Mouse (Mus musculus): ENCODE measurements around the gene Gm20737. TPM values are rescaled to one million over a fixed set of nuclear protein-coding genes. Genes with fewer than 3 reads are reported as not detected.

The Gm20737 gene
- not detected for total RNA-seq (2023)

DNA sequence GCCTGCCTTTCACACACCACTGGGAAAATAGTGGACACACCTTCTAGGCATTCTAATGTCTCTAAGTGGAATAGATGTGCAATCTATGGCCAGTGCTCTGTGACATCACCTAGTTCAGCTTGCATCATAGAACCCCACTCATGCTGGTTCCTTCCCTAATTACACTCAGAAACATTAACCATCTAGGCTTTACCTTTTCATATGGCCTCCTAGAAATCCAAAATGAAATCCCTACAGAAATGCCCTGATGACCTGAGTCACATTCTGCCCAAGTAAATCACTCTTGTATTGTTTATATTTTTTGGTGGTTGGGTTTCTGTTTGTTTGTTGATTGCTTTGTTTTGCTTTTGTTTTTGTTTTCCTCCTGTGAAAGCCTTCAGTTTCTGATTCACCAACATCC, at the start of gene Gm20737:
Gene Gm20737, minus strand, starts transcription at position 101 of the 400 bp plus-strand sequence.

DNA sequence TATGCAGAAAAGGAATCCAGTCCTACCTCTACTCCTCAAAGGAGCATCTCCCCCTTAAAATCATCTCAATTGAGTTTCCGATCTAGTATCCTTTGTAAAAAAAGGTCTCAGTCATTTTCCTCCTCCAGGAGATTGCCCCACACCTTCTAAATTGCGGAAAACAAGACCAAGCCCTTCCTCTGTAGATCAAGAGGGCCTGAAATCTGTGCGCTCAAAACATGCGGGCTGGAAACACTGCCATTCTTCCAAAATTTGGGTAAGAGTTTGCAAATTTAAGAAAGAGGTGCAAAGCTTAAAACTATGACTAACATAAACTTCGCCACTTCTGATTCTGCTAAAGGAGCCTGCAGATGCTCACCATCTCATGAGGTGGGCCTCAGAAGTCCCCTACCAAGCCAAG, 17.3 kb upstream of the Gm20737 start, which contains the start of gene Gm21775:
Gene Gm21775, plus strand, starts transcription at position 301 of the 400 bp plus-strand sequence.

Other genes with a start within 250 kb of the Gm20737 start
- not detected for gene Gm20834, start 211.5 kb downstream of the Gm20737 start, total RNA-seq (2023)
- gene Gm28510, start 123.3 kb downstream of the Gm20737 start, total RNA-seq (2023), result not detected
- gene Gm21775, start 17.4 kb upstream of the Gm20737 start, total RNA-seq (2023), result not detected
- not detected for gene Gm21900, start 80.3 kb upstream of the Gm20737 start, total RNA-seq (2023)
- gene Gm20777, start 216.4 kb upstream of the Gm20737 start, total RNA-seq (2023), result not detected

All from B cell, adult 67 days (primary cell).